Mouse (Mus musculus): ENCODE measurements at regions not wholly inside any gene's neighbourhood (a gene's known extent, or its start where the extent isn't known, plus 50 kb on each side); places are given as distances from the start of the nearest gene placed in this dataset.

GRCm38 (mm10) chr2:74463407-74463806, 115.8 kb downstream of the Lnpk start:
- no peak for DNase-seq

GRCm38 (mm10) chr2:74461211-74461844, 117.9 kb downstream of the Lnpk start:
- DNase-seq, result no peak

- DNase-seq, result no peak
Measured at GRCm38 (mm10) chr2:74454431-74454830, 124.8 kb downstream of the Lnpk start.

GRCm38 (mm10) chr2:74452679-74453078, 126.6 kb downstream of the Lnpk start:
- DNase-seq, result no peak

- no peak for DNase-seq
Measured at GRCm38 (mm10) chr2:74451578-74451977, 127.7 kb downstream of the Lnpk start.

GRCm38 (mm10) chr2:74451038-74451437, 128.2 kb downstream of the Lnpk start:
- no peak for DNase-seq

GRCm38 (mm10) chr2:74450064-74450765, 129.0 kb downstream of the Lnpk start:
- DNase-seq, result no peak

GRCm38 (mm10) chr2:74435184-74435911, 143.9 kb downstream of the Lnpk start:
- no peak for DNase-seq

GRCm38 (mm10) chr2:74426746-74427145, 152.5 kb downstream of the Lnpk start:
- DNase-seq, result no peak

- no peak for DNase-seq
Measured at GRCm38 (mm10) chr2:74424726-74425125, 154.5 kb downstream of the Lnpk start.

- DNase-seq, result no peak
Measured at GRCm38 (mm10) chr2:74416097-74416496, 163.1 kb downstream of the Lnpk start.

GRCm38 (mm10) chr2:74414721-74415120, 164.5 kb downstream of the Lnpk start:
- no peak for DNase-seq

GRCm38 (mm10) chr2:74409856-74410404, 169.3 kb downstream of the Lnpk start:
- DNase-seq, result no peak

GRCm38 (mm10) chr2:74404493-74404892, 174.7 kb downstream of the Lnpk start:
- DNase-seq, result no peak

- no peak for DNase-seq
Measured at GRCm38 (mm10) chr2:74391064-74391463, 188.2 kb downstream of the Lnpk start.

GRCm38 (mm10) chr2:74388078-74388477, 191.2 kb downstream of the Lnpk start:
- DNase-seq, result no peak

GRCm38 (mm10) chr2:74384918-74385317, 194.3 kb downstream of the Lnpk start:
- DNase-seq, result no peak

- DNase-seq, result no peak
Measured at GRCm38 (mm10) chr2:74380574-74381287, 198.5 kb downstream of the Lnpk start.

GRCm38 (mm10) chr2:74378709-74379108, 200.5 kb downstream of the Lnpk start:
- DNase-seq, result no peak

- no peak for DNase-seq
Measured at GRCm38 (mm10) chr2:74373938-74374337, 205.3 kb downstream of the Lnpk start.

- DNase-seq, result no peak
Measured at GRCm38 (mm10) chr2:74373056-74373455, 206.2 kb downstream of the Lnpk start.

GRCm38 (mm10) chr2:74363255-74363654, 216.0 kb downstream of the Lnpk start:
- DNase-seq, result no peak

GRCm38 (mm10) chr2:74354591-74354990, 224.6 kb downstream of the Lnpk start:
- no peak for DNase-seq
